Mouse (Mus musculus): ENCODE results near the gene Igf2.

The Igf2 gene

GRCm38 (mm10) chr7:142666659-142667058, at the start of gene Igf2:
Gene Igf2, minus strand, starts transcription at chr7:142666816.
- no peak for DNase-seq

- peak; percentile 35 for DNase-seq
Measured at GRCm38 (mm10) chr7:142714783-142715498, 48.3 kb upstream of the Igf2 start.

- no peak for DNase-seq
Measured at GRCm38 (mm10) chr7:142706873-142707272, 40.3 kb upstream of the Igf2 start.

GRCm38 (mm10) chr7:142699334-142699860, 32.8 kb upstream of the Igf2 start:
- DNase-seq, result no peak

- no peak for DNase-seq
Measured at GRCm38 (mm10) chr7:142678611-142679010, 12.0 kb upstream of the Igf2 start.

GRCm38 (mm10) chr7:142675644-142676043, 9.0 kb upstream of the Igf2 start:
- peak; percentile 74 for DNase-seq

GRCm38 (mm10) chr7:142675141-142675540, 8.5 kb upstream of the Igf2 start:
- DNase-seq, result no peak

- DNase-seq, result peak; percentile 66
Measured at GRCm38 (mm10) chr7:142672120-142672519, 5.5 kb upstream of the Igf2 start.

GRCm38 (mm10) chr7:142671067-142671466, 4.5 kb upstream of the Igf2 start:
- no peak for DNase-seq

GRCm38 (mm10) chr7:142669751-142670625, 3.4 kb upstream of the Igf2 start, which contains the start of gene Gm49394:
Gene Gm49394, minus strand, starts transcription at chr7:142669942.
- DNase-seq, result no peak

- no peak for DNase-seq
Measured at GRCm38 (mm10) chr7:142668328-142668727, 1.7 kb upstream of the Igf2 start.

GRCm38 (mm10) chr7:142667521-142667920, 905 bp upstream of the Igf2 start:
- DNase-seq, result no peak

- DNase-seq, result no peak
Measured at GRCm38 (mm10) chr7:142666109-142666508, 507 bp downstream of the Igf2 start.

GRCm38 (mm10) chr7:142665364-142665763, 1.3 kb downstream of the Igf2 start:
- DNase-seq, result no peak

- DNase-seq, result no peak
Measured at GRCm38 (mm10) chr7:142664465-142665029, 2.1 kb downstream of the Igf2 start.

- no peak for DNase-seq
Measured at GRCm38 (mm10) chr7:142663931-142664421, 2.6 kb downstream of the Igf2 start.

GRCm38 (mm10) chr7:142663151-142663550, 3.5 kb downstream of the Igf2 start:
- DNase-seq, result no peak

- no peak for DNase-seq
Measured at GRCm38 (mm10) chr7:142661811-142662210, 4.8 kb downstream of the Igf2 start.

- no peak for DNase-seq
Measured at GRCm38 (mm10) chr7:142661046-142661445, 5.6 kb downstream of the Igf2 start.

- DNase-seq, result no peak
Measured at GRCm38 (mm10) chr7:142660651-142660945, 6.0 kb downstream of the Igf2 start.

- DNase-seq, result no peak
Measured at GRCm38 (mm10) chr7:142659767-142660650, 6.6 kb downstream of the Igf2 start.

- no peak for DNase-seq
Measured at GRCm38 (mm10) chr7:142659181-142659681, 7.4 kb downstream of the Igf2 start.
